In genomic region chr19:7314976-7315586, GRCm38 (mm10) we compare ENCODE assay signal across 9 mouse cellular contexts. TPM values are rescaled to one million over a fixed set of nuclear protein-coding genes. Genes with fewer than 3 reads are reported as not detected.
DNase-seq lines count a peak whose midpoint lies in the region; ATAC-seq and TF ChIP-seq lines count a peak whose summit lies in the region.
"Had no signal": no experiment of that assay in that cellular context is flagged by ENCODE, and none has a peak within 500 bp of the region (broad histone marks: within the 10 kb centered on the region; RNA-seq: fewer than 3 reads in every experiment).

No protein-coding gene starts in this region.

- H3K27ac ChIP-seq in hindbrain, embryonic 13.5 days, result peak overlapping the region; percentile 52; the same call in 1 of the 2 replicates
- H3K27ac ChIP-seq in hindbrain, embryonic 11.5 days (ENCODE audit: low read depth, low read length), result no peak overlapping the region
- peak overlapping the region; percentile 63 for H3K27ac ChIP-seq in layer of hippocampus, adult 2 months
- no peak overlapping the region for H3K27ac ChIP-seq in hindbrain, embryonic 14.5 days
- H3K27ac ChIP-seq: midbrain, embryonic 10.5 days had no signal

- H3K36me3 ChIP-seq in hindbrain, embryonic 13.5 days, result no peaks in the 10 kb centered on the region
- no peaks in the 10 kb centered on the region for H3K36me3 ChIP-seq in hindbrain, embryonic 11.5 days (ENCODE audit: control insufficient read depth, insufficient read depth, low read length)
- H3K36me3 ChIP-seq in hindbrain, embryonic 14.5 days (replicated peaks; ENCODE audit: control insufficient read depth, insufficient read depth), result no peaks in the 10 kb centered on the region

- no peak for TF ChIP-seq CTCF in layer of hippocampus, adult 2 months (conservative IDR thresholded peaks at IDR 0.05)

- no peak for DNase-seq in hindbrain, embryonic 11.5 days (ENCODE audit: low spot score)
- DNase-seq in right cerebral cortex, adult 18-20 months, result peak; percentile 52
- no peak for DNase-seq in right cerebral cortex, postnatal 25 days
- DNase-seq in layer of hippocampus, adult 2 months (ENCODE audit: low spot score in 2 of 2), result peak; percentile 53 to 57
- DNase-seq in gastrocnemius, adult 8-10 months (ENCODE audit: low spot score in 2 of 2), result no peak
- no peak for DNase-seq in embryo, embryonic 10.5 days (ENCODE audit: low spot score)
- DNase-seq in hindbrain, embryonic 14.5 days (ENCODE audit: low spot score), result no peak

- 82% methylated on average over 8 of the region's 8 CpGs for WGBS in hindbrain, embryonic 13.5 days
- WGBS in hindbrain, embryonic 11.5 days, result 91% methylated on average over 8 of the region's 8 CpGs
- WGBS in hindbrain, embryonic 14.5 days, result 82% methylated on average over 8 of the region's 8 CpGs

- no peak for ATAC-seq in hindbrain, embryonic 13.5 days (ENCODE audit: low FRiP score)
- no peak for ATAC-seq in hindbrain, embryonic 11.5 days (ENCODE audit: low FRiP score)
- ATAC-seq in hindbrain, embryonic 14.5 days (ENCODE audit: low FRiP score), result no peak

- H3K4me2 ChIP-seq in hindbrain, embryonic 13.5 days, result no peak overlapping the region
- no peak overlapping the region for H3K4me2 ChIP-seq in hindbrain, embryonic 11.5 days (replicated peaks; ENCODE audit: low read depth, low read length)
- no peak overlapping the region for H3K4me2 ChIP-seq in hindbrain, embryonic 14.5 days (replicated peaks)

- no peaks in the 10 kb centered on the region for H3K27me3 ChIP-seq in hindbrain, embryonic 13.5 days
- no peaks in the 10 kb centered on the region for H3K27me3 ChIP-seq in hindbrain, embryonic 11.5 days (ENCODE audit: control insufficient read depth, insufficient read depth, low read length)
- H3K27me3 ChIP-seq in hindbrain, embryonic 14.5 days (ENCODE audit: control insufficient read depth, insufficient read depth, low read length), result no peaks in the 10 kb centered on the region

- no peaks in the 10 kb centered on the region for H3K9me3 ChIP-seq in hindbrain, embryonic 13.5 days
- no peaks in the 10 kb centered on the region for H3K9me3 ChIP-seq in hindbrain, embryonic 11.5 days (ENCODE audit: control insufficient read depth, low read length)
- H3K9me3 ChIP-seq in hindbrain, embryonic 14.5 days (ENCODE audit: control insufficient read depth, low read length), result no peaks in the 10 kb centered on the region
- H3K9me3 ChIP-seq: midbrain, embryonic 10.5 days had no signal

- H3K9ac ChIP-seq in hindbrain, embryonic 13.5 days, result no peak overlapping the region
- no peak overlapping the region for H3K9ac ChIP-seq in hindbrain, embryonic 11.5 days (ENCODE audit: low read depth, low read length)
- no peak overlapping the region for H3K9ac ChIP-seq in hindbrain, embryonic 14.5 days

- H3K4me3 ChIP-seq in hindbrain, embryonic 13.5 days, result no peak overlapping the region
- H3K4me3 ChIP-seq in hindbrain, embryonic 11.5 days (ENCODE audit: low read depth, low read length), result no peak overlapping the region
- no peak overlapping the region for H3K4me3 ChIP-seq in layer of hippocampus, adult 2 months
- H3K4me3 ChIP-seq in hindbrain, embryonic 14.5 days (replicated peaks; ENCODE audit: low read length), result no peak overlapping the region
- H3K4me3 ChIP-seq: midbrain, embryonic 10.5 days had no signal

- peaks cover 47% of the 10 kb centered on the region for H3K4me1 ChIP-seq in hindbrain, embryonic 13.5 days (replicated peaks)
- peaks cover 6% of the 10 kb centered on the region for H3K4me1 ChIP-seq in hindbrain, embryonic 11.5 days (replicated peaks; ENCODE audit: control insufficient read depth, insufficient read depth, low read length)
- H3K4me1 ChIP-seq in hindbrain, embryonic 14.5 days (replicated peaks; ENCODE audit: control insufficient read depth, insufficient read depth, low read length), result peaks cover 24% of the 10 kb centered on the region

RNA-seq across cellular contexts. Expression of gene Mark2, which starts 26.6 kb away (rescaled TPM):
- polyA plus RNA-seq in hindbrain, embryonic 13.5 days (2015; fragmentation: Nextera tagmentation; extraction: Ambion mirVana), result 40.9 and 42.5 TPM in 2 replicates
- 47.4 and 50.7 TPM in 2 replicates for polyA plus RNA-seq in hindbrain, embryonic 11.5 days (2014; fragmentation: Nextera tagmentation; extraction: Ambion mirVana)
- 100 to 1,000 TPM; 119 to 127 TPM for total RNA-seq in layer of hippocampus, adult 2 months (2021)
- total RNA-seq in gastrocnemius, adult 8-10 months (2022), result 10 to 100 TPM; 31.8 to 40.1 (median 35.2) TPM
- polyA plus RNA-seq in hindbrain, embryonic 14.5 days (2014; fragmentation: Nextera tagmentation; extraction: Ambion mirVana), result 50.7 and 57.6 TPM in 2 replicates

RNA-seq across cellular contexts. Expression of gene Rcor2, which starts 48.0 kb away (rescaled TPM):
- 30.2 and 32.0 TPM in 2 replicates for polyA plus RNA-seq in hindbrain, embryonic 13.5 days (2015; fragmentation: Nextera tagmentation; extraction: Ambion mirVana)
- 28.1 and 31.4 TPM in 2 replicates for polyA plus RNA-seq in hindbrain, embryonic 11.5 days (2014; fragmentation: Nextera tagmentation; extraction: Ambion mirVana)
- total RNA-seq in layer of hippocampus, adult 2 months (2021), result 10 to 100 TPM; 17.0 to 18.2 TPM
- total RNA-seq in gastrocnemius, adult 8-10 months (2022), result 1 to 10 TPM; 1.8 to 4.2 (median 2.1) TPM
- 12.0 and 13.4 TPM in 2 replicates for polyA plus RNA-seq in hindbrain, embryonic 14.5 days (2014; fragmentation: Nextera tagmentation; extraction: Ambion mirVana)

Comparison
In these comparisons a context has a peak if more than half of its experiments do, and no peak if none do; other contexts are left out.
1. H3K27ac ChIP-seq: peak in hindbrain, embryonic 13.5 days (single experiment) and layer of hippocampus, adult 2 months (single experiment); none in hindbrain, embryonic 11.5 days (single experiment) and hindbrain, embryonic 14.5 days (single experiment).
2. DNase-seq: peak in right cerebral cortex, adult 18-20 months (single experiment) and layer of hippocampus, adult 2 months (2 of 2); none in hindbrain, embryonic 11.5 days (single experiment), right cerebral cortex, postnatal 25 days (single experiment), gastrocnemius, adult 8-10 months (0 of 2), embryo, embryonic 10.5 days (single experiment) and hindbrain, embryonic 14.5 days (single experiment).